Comparison of ENCODE assay signal across 8 mouse cellular contexts in the genomic region with DNA sequence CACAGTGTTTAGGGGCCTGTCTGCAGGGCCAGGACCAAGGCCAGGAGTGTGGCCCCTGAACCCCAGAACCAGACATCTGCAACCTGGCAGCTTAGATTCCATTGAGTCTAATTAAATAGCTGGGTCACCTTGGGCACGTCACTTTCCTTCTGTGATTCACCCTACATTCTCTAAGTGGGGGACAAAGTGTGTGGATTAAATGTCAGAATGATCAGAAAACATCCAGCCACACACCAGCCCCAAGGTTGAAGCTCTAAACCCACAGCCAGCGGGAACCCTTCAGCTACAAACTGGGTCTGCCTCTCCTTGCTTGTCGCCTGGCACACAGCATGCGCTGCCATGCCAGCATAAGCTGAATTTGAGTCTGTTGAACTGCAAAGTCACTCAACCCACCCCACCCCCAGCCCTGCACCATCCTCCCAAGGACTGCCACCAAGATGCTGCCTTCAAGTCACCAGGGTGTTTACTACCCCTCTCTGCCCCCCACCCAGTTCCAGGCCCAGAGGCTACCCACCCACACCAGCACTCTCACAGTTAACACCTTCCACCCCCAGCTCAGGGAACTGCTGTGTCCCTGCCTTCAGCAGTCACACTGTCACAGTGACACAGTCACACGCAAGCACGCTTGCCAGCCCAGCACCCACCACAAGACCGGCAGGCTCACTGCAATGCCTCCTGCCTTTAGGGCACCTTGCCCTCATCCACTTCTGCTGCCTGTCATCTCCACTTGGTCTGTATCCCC. TPM values are rescaled to one million over a fixed set of nuclear protein-coding genes. Genes with fewer than 3 reads are reported as not detected.
DNase-seq lines count a peak whose midpoint lies in the region; ATAC-seq and TF ChIP-seq lines count a peak whose summit lies in the region.
"Had no signal": no experiment of that assay in that cellular context is flagged by ENCODE, and none has a peak within 500 bp of the region (broad histone marks: within the 10 kb centered on the region; RNA-seq: fewer than 3 reads in every experiment).

No protein-coding gene starts in this region.

- no peaks in the 10 kb centered on the region for H3K9me3 ChIP-seq in forebrain, postnatal 0 days (ENCODE audit: low read length)

- 38% methylated on average over 7 of the region's 7 CpGs for WGBS in forebrain, postnatal 0 days

- H3K36me3 ChIP-seq in forebrain, postnatal 0 days (ENCODE audit: insufficient read depth), result no peaks in the 10 kb centered on the region

- H3K4me3 ChIP-seq in forebrain, postnatal 0 days (ENCODE audit: low read depth, low read length), result peak overlapping the region; percentile 76

- H3K27ac ChIP-seq in forebrain, postnatal 0 days (ENCODE audit: low read depth, low read length), result no peak overlapping the region
- H3K27ac ChIP-seq: macrophage had no signal

- H3K27me3 ChIP-seq in forebrain, postnatal 0 days (ENCODE audit: insufficient read depth, low read length), result peaks cover 11% of the 10 kb centered on the region; the same call in 1 of the 2 replicates

- H3K9ac ChIP-seq in forebrain, postnatal 0 days, result peak overlapping the region; percentile 88; the same call in 1 of the 2 replicates

- ATAC-seq in forebrain, postnatal 0 days, result no peak

- no peak for TF ChIP-seq CTCF in forebrain, postnatal 0 days (IDR thresholded peaks at IDR 0.05; ENCODE audit: low read depth)

- DNase-seq in left cerebral cortex, adult 18-20 months (ENCODE audit: low spot score in 2 of 2), result peak; percentile 74 to 83
- DNase-seq in left cerebral cortex, adult 11 months (ENCODE audit: low spot score), result no peak
- no peak for DNase-seq in forebrain, postnatal 0 days
- DNase-seq in left cerebral cortex, adult 8-10 months (ENCODE audit: low spot score in 2 of 2), result peak; percentile 39 to 78
- DNase-seq in right cerebral cortex, postnatal 14 days, result peak; percentile 62
- no peak for DNase-seq in urinary bladder, postnatal 36 days (ENCODE audit: low spot score in 2 of 2)
- DNase-seq in urinary bladder, postnatal 25 days (ENCODE audit: low spot score), result no peak

- H3K4me1 ChIP-seq in forebrain, postnatal 0 days (ENCODE audit: insufficient read depth), result peaks cover 7% of the 10 kb centered on the region; the same call in 1 of the 2 replicates

- H3K4me2 ChIP-seq in forebrain, postnatal 0 days (ENCODE audit: low read depth), result peak overlapping the region; percentile 95

RNA-seq across cellular contexts. Expression of a gene that starts 0.6 kb away (rescaled TPM):
- total RNA-seq in left cerebral cortex, adult 18-20 months (2021), result 10 to 100 TPM; 28.5 to 37.6 TPM
- 13.2 and 17.8 TPM in 2 replicates for total RNA-seq in forebrain, postnatal 0 days (2014; rRNA removed)
- polyA plus RNA-seq in forebrain, postnatal 0 days (2015; fragmentation: Nextera tagmentation; extraction: Ambion mirVana), result 4.6 and 7.6 TPM in 2 replicates
- total RNA-seq in left cerebral cortex, adult 8-10 months (2022), result 10 to 100 TPM; 26.4 to 31.9 (median 28.1) TPM

RNA-seq across cellular contexts. Expression of a gene that starts 44.5 kb away (rescaled TPM):
- total RNA-seq in left cerebral cortex, adult 18-20 months (2021), result 10 to 100 TPM; 59.6 to 61.7 TPM
- 6.4 and 11.1 TPM in 2 replicates for total RNA-seq in forebrain, postnatal 0 days (2014; rRNA removed)
- 2.4 and 3.1 TPM in 2 replicates for polyA plus RNA-seq in forebrain, postnatal 0 days (2015; fragmentation: Nextera tagmentation; extraction: Ambion mirVana)
- 10 to 100 TPM; 51.4 to 59.9 (median 55.5) TPM for total RNA-seq in left cerebral cortex, adult 8-10 months (2022)

Comparison
In these comparisons a context has a peak if more than half of its experiments do, and no peak if none do; other contexts are left out.
1. DNase-seq: peak in left cerebral cortex, adult 18-20 months (2 of 2), left cerebral cortex, adult 8-10 months (2 of 2) and right cerebral cortex, postnatal 14 days (single experiment); none in left cerebral cortex, adult 11 months (single experiment), forebrain, postnatal 0 days (single experiment), urinary bladder, postnatal 36 days (0 of 2) and urinary bladder, postnatal 25 days (single experiment).